Mouse (Mus musculus) fat pad, adult 2 months (tissue): ENCODE measurements around the gene Tecr.

ENCODE experiments used
- DNase-seq: peaks from one replicate; pipeline ENCODE4 v3.0.0-alpha.2; 2011; ENCODE audit warnings: low read depth, low spot score; ENCODE audit errors: extremely low read depth

Gene Tecr

GRCm38 (mm10) chr8:83566469-83567395 lies 41.0 kb downstream of the Tecr start, which contains the start of gene Ndufb7:
Ndufb7 (plus strand) TSS chr8:83566671.
- DNase-seq = no peak

- DNase-seq = no peak
Measured at GRCm38 (mm10) chr8:83565731-83566375, 41.9 kb downstream of the Tecr start.

- no peak for DNase-seq
Measured at GRCm38 (mm10) chr8:83563246-83563645, 44.5 kb downstream of the Tecr start.

GRCm38 (mm10) chr8:83562669-83563068 lies 45.1 kb downstream of the Tecr start:
- no peak for DNase-seq

GRCm38 (mm10) chr8:83535736-83536135 lies 72.0 kb downstream of the Tecr start, which contains the start of gene Olfr370:
Olfr370 (plus strand) TSS chr8:83535780.
- DNase-seq = no peak

- no peak for DNase-seq
Measured at GRCm38 (mm10) chr8:83534802-83535201, 73.0 kb downstream of the Tecr start.
